Mouse (Mus musculus) cerebellum, adult 8-10 months (tissue): ENCODE measurements at regions not wholly inside any gene's neighbourhood (a gene's known extent, or its start where the extent isn't known, plus 50 kb on each side); places are given as distances from the start of the nearest gene placed in this dataset.
"Not testable (repeated sequence)": the region's sequence is repeated elsewhere in the genome, so short reads cannot be mapped to it uniquely, and the experiment has no call there.

Experiments used
- DNase-seq: peaks from one replicate; pipeline ENCODE4 v3.0.0; 2022

GRCm38 (mm10) chr2:3864872-3865271, 152.6 kb upstream of the Frmd4a start:
- DNase-seq: no peak

DNA sequence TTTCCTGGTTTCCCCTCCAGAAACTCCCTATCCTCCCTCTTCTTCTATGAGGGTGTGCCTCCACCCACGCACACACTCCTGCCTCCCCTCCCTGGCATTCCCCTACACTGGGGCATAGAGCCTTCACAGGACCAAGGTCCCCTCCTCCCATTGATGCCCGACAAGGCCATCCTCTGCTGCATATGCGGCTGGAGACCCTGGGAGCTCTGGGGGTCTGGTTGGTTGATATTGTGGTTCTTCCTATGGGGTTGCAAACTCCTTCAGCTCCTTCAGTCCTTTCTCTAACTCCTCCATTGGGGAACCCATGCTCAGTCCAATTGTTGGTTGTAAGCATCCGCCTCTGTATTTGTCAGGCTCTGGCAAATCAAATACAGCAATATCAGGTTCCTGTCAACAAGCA, 150.8 kb upstream of the Frmd4a start:
- DNase-seq: not testable (repeated sequence)

- DNase-seq: no peak
Observed at GRCm38 (mm10) chr2:3869701-3870100, 147.8 kb upstream of the Frmd4a start.

DNA sequence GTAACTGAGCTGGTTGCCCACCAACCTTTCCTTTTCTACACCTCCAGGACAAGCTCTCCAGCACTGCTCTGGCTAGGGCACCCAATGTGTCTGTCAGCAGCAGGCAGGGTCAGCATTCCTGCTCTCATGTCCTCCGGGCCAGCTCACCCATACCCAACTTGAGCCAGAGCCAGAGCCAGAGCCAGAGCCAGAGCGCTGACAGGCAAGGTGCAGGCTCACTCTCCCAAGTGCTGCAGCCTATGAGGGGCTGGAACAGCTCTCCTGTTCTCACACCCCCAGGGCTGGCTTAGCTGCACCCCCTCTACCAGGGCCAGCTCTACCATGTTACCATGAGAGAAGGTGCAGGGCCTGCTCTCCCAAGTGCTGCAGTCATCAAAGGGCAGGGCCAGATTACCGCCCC, 145.8 kb upstream of the Frmd4a start:
- no peak for DNase-seq

- DNase-seq: no peak
Observed at GRCm38 (mm10) chr2:3887000-3887399, 130.5 kb upstream of the Frmd4a start.

GRCm38 (mm10) chr2:3887845-3888433, 129.6 kb upstream of the Frmd4a start:
- DNase-seq: no peak

GRCm38 (mm10) chr2:3889381-3889780, 128.1 kb upstream of the Frmd4a start:
- no peak for DNase-seq

DNA sequence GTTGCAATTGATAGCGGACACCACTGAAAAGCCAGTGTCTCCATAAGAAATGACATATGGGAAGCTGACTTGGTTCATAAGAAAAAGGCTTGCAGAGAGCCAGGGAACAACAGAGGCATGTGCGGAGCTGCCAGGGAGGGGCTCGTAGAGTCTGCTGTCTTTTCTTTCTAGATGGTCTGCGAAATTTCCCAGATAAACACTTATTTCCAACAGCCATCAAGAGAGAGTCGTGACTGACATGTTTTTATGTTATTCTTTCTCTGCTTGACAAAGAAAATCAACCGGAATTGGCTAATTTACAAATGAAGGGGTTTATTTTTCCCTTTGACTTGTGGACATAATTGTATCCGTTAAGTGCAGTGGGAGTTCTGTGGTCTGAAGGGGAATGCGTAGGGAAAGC, 127.1 kb upstream of the Frmd4a start:
- DNase-seq: no peak

- DNase-seq: no peak
Observed at GRCm38 (mm10) chr2:3907026-3907425, 110.5 kb upstream of the Frmd4a start.

GRCm38 (mm10) chr2:3908192-3908591, 109.3 kb upstream of the Frmd4a start:
- DNase-seq: peak; percentile 76

DNA sequence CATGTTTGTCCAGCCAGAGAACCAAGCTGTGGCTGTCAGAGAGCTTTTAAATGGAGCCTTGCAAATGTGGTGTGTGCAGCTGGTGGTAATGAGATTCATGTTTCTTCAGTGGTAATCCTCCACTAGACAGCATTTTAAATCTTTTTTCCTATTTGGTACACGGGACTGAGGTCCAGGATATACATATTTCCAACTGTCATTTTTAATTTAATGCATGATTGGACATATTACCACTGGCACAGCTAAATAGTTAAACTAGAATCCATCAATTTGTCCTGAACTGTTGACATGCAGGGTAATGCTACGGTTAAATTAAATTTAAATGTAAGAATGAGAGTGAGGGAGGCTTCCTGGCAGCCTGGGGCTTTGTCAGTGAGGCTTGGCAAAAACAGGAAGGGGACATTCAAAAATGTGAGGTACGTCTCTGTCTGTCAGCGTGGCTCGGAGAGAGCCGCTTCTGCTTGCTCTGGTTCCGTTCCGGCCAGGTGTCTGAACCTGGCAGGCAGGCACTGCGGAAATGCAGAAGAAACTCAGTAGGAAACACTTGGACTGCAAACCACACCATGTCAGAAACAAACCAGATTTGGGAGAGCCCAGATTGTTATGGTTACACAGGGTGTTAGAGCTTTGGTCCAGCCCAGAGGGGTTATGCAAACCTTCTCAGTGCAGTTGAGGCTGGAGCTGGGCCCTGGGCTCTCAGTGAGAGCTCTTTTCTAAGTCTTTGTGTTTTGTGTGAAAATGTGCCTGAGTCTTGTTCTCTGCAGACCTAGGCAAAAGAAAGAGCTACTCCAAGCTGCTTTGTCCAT, 107.2 kb upstream of the Frmd4a start:
- peak; percentile 51 for DNase-seq

DNA sequence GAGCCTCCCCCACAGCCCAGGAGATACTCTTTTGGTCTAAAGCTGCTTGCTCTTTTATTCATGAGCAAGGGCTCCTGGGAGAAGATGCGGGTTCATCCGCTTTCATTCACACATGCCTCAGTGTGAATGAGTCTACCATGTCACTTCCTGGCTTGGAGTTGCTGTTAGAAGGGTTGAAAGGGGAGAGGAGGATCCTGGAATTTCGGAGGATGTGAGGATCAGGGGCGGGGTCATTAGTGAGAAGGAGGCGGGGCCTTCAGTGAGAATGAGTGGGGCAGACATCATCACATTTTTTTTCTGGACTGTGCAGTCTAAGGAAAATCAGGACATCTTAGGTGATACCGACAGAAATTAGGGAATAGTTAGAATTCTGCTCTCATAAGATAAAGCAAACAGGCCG, 102.4 kb upstream of the Frmd4a start:
- no peak for DNase-seq

DNA sequence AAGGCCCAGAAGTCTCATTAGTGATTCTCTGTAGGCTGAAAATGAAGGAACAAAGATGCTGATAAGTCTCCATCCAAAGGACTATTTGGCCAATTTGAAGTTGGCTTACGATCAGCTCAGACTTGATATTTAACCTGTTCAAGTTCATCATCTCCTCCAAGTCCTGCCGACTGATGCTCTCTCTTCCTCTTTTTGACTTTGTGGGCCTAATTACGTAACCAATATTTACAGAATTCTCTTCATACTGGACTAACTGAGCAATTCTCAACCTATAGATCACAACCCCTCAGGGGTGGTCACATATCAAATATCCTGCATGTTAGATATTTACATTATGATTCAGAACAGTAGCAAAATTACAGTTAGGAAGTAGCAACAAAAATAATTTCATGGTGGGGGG, 101.2 kb upstream of the Frmd4a start:
- no peak for DNase-seq

DNA sequence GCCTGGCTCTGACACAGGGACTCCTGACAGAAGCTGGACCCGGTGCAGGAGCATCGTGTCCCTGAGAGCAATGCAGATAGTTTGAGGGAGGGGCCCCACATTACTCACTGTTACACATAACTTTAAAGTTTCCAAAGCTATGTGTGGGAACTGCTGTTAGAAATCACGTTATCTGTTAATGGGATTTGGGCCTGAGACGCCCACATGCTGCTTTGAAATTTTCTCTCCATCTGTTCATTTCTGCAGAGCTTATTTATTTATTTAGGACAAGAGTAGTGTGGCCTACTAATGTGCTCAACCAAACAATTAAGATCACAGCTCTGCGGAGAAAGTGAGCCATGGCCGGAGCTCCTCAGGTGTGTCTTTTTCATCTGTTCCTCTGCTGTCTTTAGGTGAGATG, 99.4 kb upstream of the Frmd4a start:
- DNase-seq: peak; percentile 38

GRCm38 (mm10) chr2:3919893-3920292, 97.6 kb upstream of the Frmd4a start:
- DNase-seq: no peak

DNA sequence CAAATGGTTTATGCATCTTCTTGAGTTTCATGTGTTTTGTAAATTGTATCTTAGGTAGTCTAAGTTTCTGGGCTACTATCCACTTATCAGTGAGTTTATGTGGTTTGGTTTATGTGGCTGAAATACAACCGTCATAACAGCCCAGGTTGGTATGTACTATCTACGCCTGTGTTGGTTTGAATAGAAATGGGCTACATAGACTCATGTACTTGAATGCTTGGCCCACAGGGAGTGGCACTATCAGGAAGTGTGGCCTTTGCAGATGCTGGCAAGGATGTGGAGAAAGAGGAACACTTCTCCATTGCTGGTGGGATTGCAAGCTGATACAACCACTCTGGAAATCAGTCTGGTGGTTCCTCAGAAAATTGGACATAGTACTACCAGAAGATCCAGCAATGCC, 96.4 kb upstream of the Frmd4a start:
- not testable (repeated sequence) for DNase-seq

- no peak for DNase-seq
Observed at GRCm38 (mm10) chr2:3922739-3923138, 94.8 kb upstream of the Frmd4a start.

GRCm38 (mm10) chr2:3924696-3925095, 92.8 kb upstream of the Frmd4a start:
- no peak for DNase-seq

GRCm38 (mm10) chr2:3925199-3925598, 92.3 kb upstream of the Frmd4a start:
- no peak for DNase-seq

DNA sequence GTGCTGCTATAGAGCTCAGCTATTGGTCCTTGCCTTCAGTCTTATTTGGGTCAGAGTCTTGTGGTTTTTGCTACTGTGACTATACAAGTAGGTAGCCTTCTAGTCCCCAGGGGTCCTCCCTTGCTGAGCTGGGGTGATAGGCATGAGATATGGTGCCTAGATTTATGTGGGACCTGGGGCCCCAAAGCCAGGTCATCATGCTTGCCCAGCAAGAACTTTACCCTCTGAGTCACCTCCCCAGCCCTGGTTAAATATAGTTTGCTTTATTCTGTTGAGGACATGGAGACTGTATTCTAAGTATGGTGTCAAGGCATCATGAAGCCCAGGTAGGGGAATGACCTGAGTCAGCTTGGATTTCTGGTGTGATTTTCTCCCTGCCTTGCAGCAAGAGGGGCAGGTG, 91.4 kb upstream of the Frmd4a start:
- no peak for DNase-seq

GRCm38 (mm10) chr2:3927141-3927810, 90.2 kb upstream of the Frmd4a start:
- DNase-seq: no peak

DNA sequence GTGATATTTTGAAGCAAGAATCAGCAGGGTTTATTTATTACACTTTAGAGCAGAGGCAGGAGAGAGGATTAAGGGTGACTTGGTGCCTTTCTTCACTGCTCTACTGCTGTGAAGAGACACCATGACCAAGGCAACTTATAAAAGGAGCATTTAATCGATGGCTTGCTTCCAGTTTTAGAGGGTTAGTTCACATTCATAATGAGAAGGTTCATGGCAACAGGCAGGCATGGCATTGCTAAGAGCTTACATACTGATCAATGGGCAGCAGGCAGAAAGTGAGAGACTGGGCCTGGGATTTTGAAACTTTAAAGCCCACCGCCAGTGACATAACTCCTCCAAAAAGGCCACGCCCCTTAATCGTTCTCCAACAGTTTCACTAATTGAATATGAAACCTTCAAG, 89.7 kb upstream of the Frmd4a start:
- no peak for DNase-seq

- no peak for DNase-seq
Observed at GRCm38 (mm10) chr2:3930650-3931049, 86.9 kb upstream of the Frmd4a start.

DNA sequence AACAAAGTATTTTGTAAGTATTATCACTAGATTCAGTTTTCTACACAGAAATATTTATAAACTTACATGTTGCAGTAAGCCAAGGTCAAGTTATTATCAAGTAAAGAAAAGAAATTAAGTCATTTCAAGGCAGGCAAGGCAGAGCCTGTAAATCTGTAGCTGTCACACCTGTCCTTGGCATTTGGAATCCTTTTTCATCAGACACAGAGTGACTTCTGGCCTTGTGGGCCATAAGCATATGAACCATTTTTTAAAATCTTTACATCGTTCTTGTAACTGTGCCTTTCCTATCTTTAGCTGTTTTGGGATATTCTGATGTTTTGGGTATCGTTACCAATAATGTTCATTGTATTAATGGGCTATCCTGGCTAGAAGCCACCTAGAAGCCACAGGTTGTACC, 76.7 kb upstream of the Frmd4a start:
- DNase-seq: no peak
